In the genomic region with DNA sequence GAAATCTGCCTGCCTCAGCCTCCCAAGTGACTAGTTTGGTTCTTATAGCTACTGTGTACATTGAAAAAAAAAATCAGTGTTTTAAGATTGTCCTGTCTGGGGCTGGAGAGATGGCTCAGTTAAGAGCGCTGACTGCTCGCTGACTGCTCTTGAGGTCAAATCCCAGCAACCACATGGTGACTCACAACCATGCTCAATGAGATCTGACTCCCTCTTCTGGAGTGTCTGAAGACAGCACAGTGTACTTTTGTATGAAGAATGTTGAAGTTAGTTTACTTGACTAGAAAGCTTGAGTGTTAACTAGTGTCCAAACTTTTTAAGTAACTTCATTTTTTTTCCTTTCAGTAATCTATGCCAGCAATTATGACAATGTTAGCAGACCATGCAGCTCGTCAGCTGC, we compare ENCODE assay signal across 14 mouse cellular contexts. TPM values are rescaled to one million over a fixed set of nuclear protein-coding genes. Genes with fewer than 3 reads are reported as not detected.
A peak's percentile ranks its signal among the peaks of the same experiment; 100 is the strongest.
DNase-seq lines count a peak whose midpoint lies in the region; ATAC-seq and TF ChIP-seq lines count a peak whose summit lies in the region.
"Had no signal": no experiment of that assay in that cellular context is flagged by ENCODE, and none has a peak within 500 bp of the region (broad histone marks: within the 10 kb centered on the region; RNA-seq: fewer than 3 reads in every experiment).

No protein-coding gene starts in this region.

- H3K4me3 ChIP-seq in kidney, adult 2 months (ENCODE audit: insufficient read depth, low read depth, low read length): no peak overlapping the region
- H3K4me3 ChIP-seq in MEL (ENCODE audit: control insufficient read depth in 1 of 2, insufficient read depth in 1 of 2, low read depth in 2 of 2, low read length in 2 of 2): no peak overlapping the region
- H3K4me3 ChIP-seq: heart, embryonic 15.5 days; lung, embryonic 15.5 days; neural tube, embryonic 12.5 days had no signal

- TF ChIP-seq CTCF in kidney, adult 2 months (conservative IDR thresholded peaks at IDR 0.05; ENCODE audit: insufficient read depth, insufficient read length, low read depth, low read length): 0 out of 2 replicates have a peak, but pooled peaks have one; percentile 32
- TF ChIP-seq CTCF in MEL (IDR thresholded peaks at IDR 0.05 in 2 of 3, conservative IDR thresholded peaks at IDR 0.05 in 1 of 3; ENCODE audit: control insufficient read depth in 1 of 3, insufficient read depth in 1 of 3, low read depth in 2 of 3, low read length in 3 of 3, poor library complexity in 1 of 3, severe bottlenecking in 1 of 3): peak; percentile 3 to 49 (median 17); a peak in 2 of 6 replicates

- intact Hi-C loops in left cerebral cortex, postnatal 14 days (cut with DNase I): loop anchor here (5.0 kb wide), 1 partner anchor 629 kb away; no protein-coding TSS in a partner anchor

- ATAC-seq in frontal cortex, adult (ENCODE audit: low TSS enrichment): no peak

- no peaks in the 10 kb centered on the region for H3K27me3 ChIP-seq in kidney, adult 2 months (replicated peaks; ENCODE audit: control insufficient read depth, insufficient read depth, low read length)
- no peaks in the 10 kb centered on the region for H3K27me3 ChIP-seq in MEL (ENCODE audit: control insufficient read depth in 1 of 2, insufficient read depth in 2 of 2, low read length in 2 of 2)
- H3K27me3 ChIP-seq in splenic B cell, adult 2 months (ENCODE audit: control insufficient read depth, insufficient read depth, low read length, poor library complexity, severe bottlenecking): no peaks in the 10 kb centered on the region
- H3K27me3 ChIP-seq: heart, embryonic 15.5 days; lung, embryonic 15.5 days; neural tube, embryonic 12.5 days had no signal

- peaks cover 76% of the 10 kb centered on the region for H3K79me2 ChIP-seq in MEL (ENCODE audit: control insufficient read depth, insufficient read depth, low read length, poor library complexity)

- TF ChIP-seq EP300 in MEL (IDR thresholded peaks at IDR 0.05; ENCODE audit: low read depth in 1 of 2, low read length in 2 of 2): no peak

- no peak for TF ChIP-seq POLR2A in kidney, adult 2 months (IDR thresholded peaks at IDR 0.05; ENCODE audit: low read depth, low read length)
- no peak for TF ChIP-seq POLR2A in MEL (IDR thresholded peaks at IDR 0.05; ENCODE audit: control insufficient read depth in 1 of 2, insufficient read depth in 1 of 2, low read depth in 1 of 2, low read length in 2 of 2, poor library complexity in 1 of 2)

- no peak overlapping the region for H3K27ac ChIP-seq in kidney, adult 2 months (ENCODE audit: insufficient read depth, low read depth, low read length)
- H3K27ac ChIP-seq in MEL (ENCODE audit: control insufficient read depth, low read depth, low read length): no peak overlapping the region
- H3K27ac ChIP-seq: heart, embryonic 15.5 days; lung, embryonic 15.5 days; neural tube, embryonic 12.5 days had no signal

- peaks cover 4% of the 10 kb centered on the region for H3K36me3 ChIP-seq in kidney, adult 2 months (ENCODE audit: control insufficient read depth, insufficient read depth, low read length)
- peaks cover 37 to 41% of the 10 kb centered on the region in 2 experiments for H3K36me3 ChIP-seq in MEL (ENCODE audit: control insufficient read depth in 1 of 2, insufficient read depth in 2 of 2, low read length in 2 of 2)
- H3K36me3 ChIP-seq in splenic B cell, adult 2 months (ENCODE audit: control insufficient read depth, insufficient read depth, low read length, poor library complexity, severe bottlenecking): peaks cover 7% of the 10 kb centered on the region; the same call in 1 of the 2 replicates

- H3K4me1 ChIP-seq in kidney, adult 2 months (ENCODE audit: control insufficient read depth, insufficient read depth, low read length): peaks cover 5% of the 10 kb centered on the region; the same call in 1 of the 2 replicates
- peaks cover 14 to 21% of the 10 kb centered on the region in 2 experiments for H3K4me1 ChIP-seq in MEL (ENCODE audit: control insufficient read depth in 1 of 2, insufficient read depth in 2 of 2, low read length in 2 of 2)

- H3K9me3 ChIP-seq in MEL (replicated peaks; ENCODE audit: insufficient read depth, low read length): no peaks in the 10 kb centered on the region
- H3K9me3 ChIP-seq: heart, embryonic 15.5 days; lung, embryonic 15.5 days; neural tube, embryonic 12.5 days had no signal

- 61% methylated on average over 3 of the region's 3 CpGs for WGBS in kidney, adult 2 months

- DNase-seq in kidney, adult 2 months: peak; percentile 12
- DNase-seq in kidney, adult 11 months: no peak
- peak; percentile 26 for DNase-seq in thymus, postnatal 0 days (ENCODE audit: low spot score)
- no peak for DNase-seq in thymus, postnatal 4 days
- peak; percentile 68 for DNase-seq in MEL (ENCODE audit: low read depth, low spot score)
- DNase-seq in splenic B cell, adult 2 months (ENCODE audit: low read depth, low spot score): peak; percentile 54
- DNase-seq in left cerebral cortex, postnatal 14 days (ENCODE audit: low spot score in 2 of 2): no peak
- DNase-seq: cerebellum, postnatal 36 days; kidney, adult 18-20 months; thymus, adult 18-20 months had no signal

- peak; percentile 22 for TF ChIP-seq RAD21 in MEL (IDR thresholded peaks at IDR 0.05; ENCODE audit: low read depth, low read length)

- H3K9ac ChIP-seq in MEL (ENCODE audit: control insufficient read depth, low read depth, low read length, poor library complexity, severe bottlenecking): no peak overlapping the region
- H3K9ac ChIP-seq: heart, embryonic 15.5 days; lung, embryonic 15.5 days; neural tube, embryonic 12.5 days had no signal

TF ChIP-seq in MEL, 35 proteins besides CTCF, POLR2A, EP300 and RAD21:
- no peak for TF ChIP-seq NRF1 (IDR thresholded peaks at IDR 0.05; ENCODE audit: insufficient read depth, low read depth, low read length, poor library complexity, severe bottlenecking)
- no peak for TF ChIP-seq TAL1 (IDR thresholded peaks at IDR 0.05; ENCODE audit: low read length)
- TF ChIP-seq GATA1 (IDR thresholded peaks at IDR 0.05; ENCODE audit: low read depth, low read length): no peak
- no peak for TF ChIP-seq TCF12 (IDR thresholded peaks at IDR 0.05; ENCODE audit: low read depth, low read length)
- TF ChIP-seq CHD2 (IDR thresholded peaks at IDR 0.05; ENCODE audit: low read length): no peak
- no peak for TF ChIP-seq CHD1 (IDR thresholded peaks at IDR 0.05; ENCODE audit: low read depth, low read length)
- TF ChIP-seq ETS1 (IDR thresholded peaks at IDR 0.05; ENCODE audit: low read depth, low read length): no peak
- TF ChIP-seq E2F4 (IDR thresholded peaks at IDR 0.05; ENCODE audit: borderline replicate concordance, low read depth, low read length): no peak
- TF ChIP-seq TBP (IDR thresholded peaks at IDR 0.05; ENCODE audit: low read depth, low read length): no peak
- TF ChIP-seq BHLHE40 (IDR thresholded peaks at IDR 0.05; ENCODE audit: borderline replicate concordance, low read depth, low read length): no peak
- TF ChIP-seq USF1 (IDR thresholded peaks at IDR 0.05; ENCODE audit: low read depth, low read length): no peak
- TF ChIP-seq MXI1 (IDR thresholded peaks at IDR 0.05; ENCODE audit: low read depth, low read length): peak; percentile 35; the same call in 1 of the 2 replicates
- peak; percentile 86 for TF ChIP-seq MYC (IDR thresholded peaks at IDR 0.05; ENCODE audit: low read depth, low read length)
- no peak for TF ChIP-seq KAT2A (conservative IDR thresholded peaks at IDR 0.05; ENCODE audit: low read depth, low read length)
- TF ChIP-seq ZMIZ1 (IDR thresholded peaks at IDR 0.05; ENCODE audit: low read depth, low read length): no peak
- no peak for TF ChIP-seq ZKSCAN1 (IDR thresholded peaks at IDR 0.05; ENCODE audit: low read depth, low read length)
- TF ChIP-seq POLR2AphosphoS5 (IDR thresholded peaks at IDR 0.05; ENCODE audit: borderline replicate concordance, low read depth, low read length): no peak
- peak; percentile 47 for TF ChIP-seq SMC3 (IDR thresholded peaks at IDR 0.05; ENCODE audit: low read depth, low read length)
- no peak for TF ChIP-seq USF2 (IDR thresholded peaks at IDR 0.05; ENCODE audit: borderline replicate concordance in 1 of 2, insufficient read depth in 1 of 2, low read depth in 1 of 2, low read length in 2 of 2)
- TF ChIP-seq MEF2A (IDR thresholded peaks at IDR 0.05; ENCODE audit: extremely low read depth, insufficient replicate concordance, low read depth, low read length, poor library complexity, severe bottlenecking): no peak
- peak; percentile 52; the same call in 1 of the 2 replicates for TF ChIP-seq MAX (IDR thresholded peaks at IDR 0.05; ENCODE audit: low read length)
- no peak for TF ChIP-seq MAZ (IDR thresholded peaks at IDR 0.05; ENCODE audit: low read depth, low read length)
- TF ChIP-seq ZC3H11A (IDR thresholded peaks at IDR 0.05; ENCODE audit: low read depth, low read length): no peak
- no peak for TF ChIP-seq MYB (IDR thresholded peaks at IDR 0.05; ENCODE audit: low read depth, low read length)
- TF ChIP-seq RCOR1 (IDR thresholded peaks at IDR 0.05; ENCODE audit: low read depth, low read length): peak; percentile 78
- TF ChIP-seq MAFK (IDR thresholded peaks at IDR 0.05; ENCODE audit: borderline replicate concordance, low read depth, low read length): no peak
- peak; percentile 41; the same call in 1 of the 2 replicates for TF ChIP-seq SIN3A (IDR thresholded peaks at IDR 0.05; ENCODE audit: low read length)
- TF ChIP-seq JUND (IDR thresholded peaks at IDR 0.05; ENCODE audit: low read depth, low read length): no peak
- no peak for TF ChIP-seq NELFE (IDR thresholded peaks at IDR 0.05; ENCODE audit: low read depth, low read length)

RNA-seq across cellular contexts. Expression of gene Xpo1, which starts 5.6 kb away (rescaled TPM):
- polyA plus RNA-seq in kidney, adult 2 months (2012; rRNA removed): 3.5 and 5.3 TPM in 2 replicates
- polyA plus RNA-seq in thymus, postnatal 0 days (2015; fragmentation: Nextera tagmentation; extraction: Ambion mirVana): 60.0 and 62.6 TPM in 2 replicates
- total RNA-seq in MEL (2012; rRNA removed): 119 and 143 TPM in 2 replicates
- polyA plus RNA-seq in MEL (2012; ENCODE audit: insufficient read depth in 1 of 2, insufficient read length in 2 of 2, low read depth in 1 of 2, low replicate concordance in 2 of 2, missing spikeins in 1 of 2): 100 to 1,000 TPM in 1 of 2 experiments, 10 to 100 TPM in 1; 95.0 to 276 TPM
- 10 to 100 TPM; 66.8 to 67.1 TPM for total RNA-seq in left cerebral cortex, postnatal 14 days (2021)

RNA-seq across cellular contexts. Expression of gene Usp34, which starts 45.2 kb away (rescaled TPM):
- 8.3 and 10.3 TPM in 2 replicates for polyA plus RNA-seq in kidney, adult 2 months (2012; rRNA removed)
- 22.1 and 22.3 TPM in 2 replicates for polyA plus RNA-seq in thymus, postnatal 0 days (2015; fragmentation: Nextera tagmentation; extraction: Ambion mirVana)
- 30.4 and 36.8 TPM in 2 replicates for total RNA-seq in MEL (2012; rRNA removed)
- polyA plus RNA-seq in MEL (2012; ENCODE audit: insufficient read depth in 1 of 2, insufficient read length in 2 of 2, low read depth in 1 of 2, low replicate concordance in 2 of 2, missing spikeins in 1 of 2): 10 to 100 TPM; 34.9 to 36.6 TPM
- total RNA-seq in left cerebral cortex, postnatal 14 days (2021): 100 to 1,000 TPM; 104 to 108 TPM

Comparison
In these comparisons a context has a peak if more than half of its experiments do, and no peak if none do; other contexts are left out.
1. DNase-seq: peak in kidney, adult 2 months (single experiment), thymus, postnatal 0 days (single experiment), MEL (single experiment) and splenic B cell, adult 2 months (single experiment); none in kidney, adult 11 months (single experiment), thymus, postnatal 4 days (single experiment) and left cerebral cortex, postnatal 14 days (0 of 2).